17 mouse cellular contexts compared by ENCODE assay signal in genomic region chr6:32348996-32349395, GRCm38 (mm10).
"Had no signal": no experiment of that assay in that cellular context is flagged by ENCODE, and none has a peak within 500 bp of the region (broad histone marks: within the 10 kb centered on the region; RNA-seq: fewer than 3 reads in every experiment).

No protein-coding gene starts in this region.

- H3K9me3 ChIP-seq: midbrain, embryonic 10.5 days; midbrain, embryonic 12.5 days; neural tube, embryonic 13.5 days; neural tube, embryonic 15.5 days had no signal

- H3K27me3 ChIP-seq: midbrain, embryonic 12.5 days; neural tube, embryonic 13.5 days; neural tube, embryonic 15.5 days had no signal

- H3K4me2 ChIP-seq: lung, embryonic 14.5 days; midbrain, embryonic 12.5 days; neural tube, embryonic 13.5 days; neural tube, embryonic 15.5 days had no signal

- ATAC-seq: midbrain, embryonic 16.5 days had no signal

- H3K27ac ChIP-seq: liver, embryonic 14.5 days; midbrain, embryonic 10.5 days; midbrain, embryonic 12.5 days; neural tube, embryonic 13.5 days; neural tube, embryonic 15.5 days had no signal

- H3K4me3 ChIP-seq: midbrain, embryonic 10.5 days; midbrain, embryonic 12.5 days; myocyte; neural tube, embryonic 13.5 days; neural tube, embryonic 15.5 days had no signal

- H3K9ac ChIP-seq: liver, embryonic 14.5 days; lung, embryonic 14.5 days; midbrain, embryonic 12.5 days; neural tube, embryonic 13.5 days; neural tube, embryonic 15.5 days had no signal

- H3K36me3 ChIP-seq: midbrain, embryonic 10.5 days; midbrain, embryonic 12.5 days; neural tube, embryonic 13.5 days; neural tube, embryonic 15.5 days had no signal

- H3K4me1 ChIP-seq: midbrain, embryonic 10.5 days; midbrain, embryonic 12.5 days had no signal

- DNase-seq: lung, embryonic 14.5 days; midbrain, embryonic 14.5 days; retina, postnatal 1 day; right cerebral cortex, adult 18-20 months; right cerebral cortex, postnatal 25 days; right cerebral cortex, postnatal 4 days; spleen, adult 18-20 months; thymus, adult 18-20 months; thymus, postnatal 14 days; thymus, postnatal 36 days had no signal
